Mouse (Mus musculus): ENCODE results near the gene Det1. TPM values are rescaled to one million over a fixed set of nuclear protein-coding genes. Genes with fewer than 3 reads are reported as not detected.

Gene Det1
- polyA plus RNA-seq (2012), result 3.9 and 4.4 TPM in 2 replicates

GRCm38 (mm10) chr7:78846737-78847434 lies at the start of gene Det1:
TSS of gene Det1 (minus strand) at chr7:78847263.

GRCm38 (mm10) chr7:78895653-78896333 lies 48.7 kb upstream of the Det1 start, which contains the start of gene Aen:
TSS of gene Aen (plus strand) at chr7:78895854.

GRCm38 (mm10) chr7:78782639-78783581 lies 64.2 kb downstream of the Det1 start, which contains the start of the genes Mrps11 and Mrpl46:
TSS of gene Mrps11 (plus strand) at chr7:78783119.
TSS of gene Mrpl46 (minus strand) at chr7:78783531.

Other genes with a start within 250 kb of the Det1 start
- gene Ntrk3, start 109.3 kb downstream of the Det1 start, polyA plus RNA-seq (2012), result 0.02 TPM in 2 replicates
- 43.0 TPM in 2 replicates for gene Mrps11, start 64.1 kb downstream of the Det1 start, polyA plus RNA-seq (2012)
- 12.5 and 13.2 TPM in 2 replicates for gene Mrpl46, start 63.7 kb downstream of the Det1 start, polyA plus RNA-seq (2012)
- 38.8 and 49.4 TPM in 2 replicates for gene Aen, start 48.6 kb upstream of the Det1 start, polyA plus RNA-seq (2012)
- gene Isg20, start 66.2 kb upstream of the Det1 start, polyA plus RNA-seq (2012), result 26.3 and 29.7 TPM in 2 replicates
- not detected in 2 replicates for gene Acan, start 206.2 kb upstream of the Det1 start, polyA plus RNA-seq (2012)

Data from megakaryocyte-erythroid progenitor cell, adult 5 weeks (primary cell).